Mouse (Mus musculus) urinary bladder, postnatal 0 days (tissue): ENCODE data around the gene Grin2b. TPM values are rescaled to one million over a fixed set of nuclear protein-coding genes. Genes with fewer than 3 reads are reported as not detected.

Source experiments
- microRNA-seq: library from miRNA; unstranded; fragments of <30 nt; microRNA quantifications from one replicate; pipeline ENCODE4, GENCODE M21; 2016
- polyA plus RNA-seq: library from polyadenylated mRNA; unstranded; fragments of >200 nt; fragmentation: Nextera tagmentation; extraction: Ambion mirVana; gene quantifications from 2 replicates; pipeline ENCODE4 v1.2.1, GENCODE M21; 2015

Grin2b gene
- under 0.01 TPM in 1 of 2 replicates, not detected in the other for polyA plus RNA-seq

DNA sequence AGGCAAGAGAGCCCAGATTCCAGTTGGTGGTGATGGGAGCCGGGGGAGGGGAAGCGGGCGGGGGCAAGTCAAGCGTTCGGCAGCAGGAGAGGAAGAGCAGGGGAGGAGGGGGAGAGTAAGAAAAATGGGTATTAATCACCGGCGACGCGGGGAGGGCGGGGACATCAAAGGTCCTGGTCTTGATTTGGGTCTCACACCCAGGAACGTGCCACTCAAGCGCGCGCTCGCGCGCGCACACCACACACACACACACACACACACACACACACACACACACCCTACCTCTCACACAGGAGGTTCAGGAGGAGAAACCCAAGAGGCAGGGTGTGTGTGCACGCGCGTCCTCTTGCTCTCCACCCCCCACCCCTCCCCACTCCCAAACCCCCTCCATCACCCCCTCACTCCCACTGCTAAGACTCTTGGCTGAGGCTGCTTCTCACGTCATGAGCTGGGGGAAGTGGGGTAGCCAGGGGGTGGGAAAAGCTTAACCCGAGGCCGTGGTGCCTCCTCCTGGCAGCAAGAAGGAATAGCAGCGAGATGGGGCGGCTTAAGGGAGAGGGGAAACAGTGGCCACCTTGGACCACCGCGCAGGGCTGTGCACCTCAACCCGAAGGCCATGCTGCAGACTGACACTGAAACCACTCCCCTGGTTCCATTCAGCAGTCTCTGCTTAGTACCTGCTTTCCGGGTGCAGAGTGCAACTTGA, at the start of gene Grin2b:
Gene Grin2b (minus strand): TSS at position 321 of the 706 bp plus-strand sequence.

Small RNAs within 50 kb of the gene (microRNA-seq; reads per million reads assigned to microRNA genes)
- not detected for gene Gm22892

Other genes starting within 250 kb of the Grin2b start
- gene Gm8994, start 154.0 kb upstream of the Grin2b start, polyA plus RNA-seq, result not detected in 2 replicates
- gene E330021D16Rik, start 242.1 kb upstream of the Grin2b start, polyA plus RNA-seq, result 0.14 TPM in 1 of 2 replicates, not detected in the other